Mouse (Mus musculus) heart, adult 11 months (tissue): ENCODE data around the gene Olfr543.
A peak's percentile ranks its signal among the peaks of the same experiment; 100 is the strongest.

Source experiments
- DNase-seq: peaks from one replicate; pipeline ENCODE4 v3.0.0; 2022

Gene Olfr543

DNA sequence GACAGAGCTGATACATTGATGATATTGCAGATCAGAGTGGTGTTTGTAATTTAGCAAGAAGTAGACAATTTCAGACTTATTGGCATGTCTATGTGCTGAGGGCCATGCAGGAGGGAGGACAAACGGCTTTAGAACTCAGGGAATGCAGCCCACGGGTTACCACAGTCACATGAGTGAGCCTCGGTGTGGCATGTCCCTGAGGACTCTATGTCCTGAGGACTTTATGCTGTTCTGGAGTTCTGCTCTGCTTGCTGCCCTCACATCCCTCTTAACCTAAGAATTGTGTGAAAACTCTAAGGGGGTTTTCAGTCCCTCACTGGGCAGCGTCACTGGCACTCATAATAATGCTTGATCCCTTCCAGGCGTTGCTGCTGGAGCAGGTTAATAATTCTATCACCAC, 8.8 kb downstream of the Olfr543 start:
- peak; percentile 73 for DNase-seq

DNA sequence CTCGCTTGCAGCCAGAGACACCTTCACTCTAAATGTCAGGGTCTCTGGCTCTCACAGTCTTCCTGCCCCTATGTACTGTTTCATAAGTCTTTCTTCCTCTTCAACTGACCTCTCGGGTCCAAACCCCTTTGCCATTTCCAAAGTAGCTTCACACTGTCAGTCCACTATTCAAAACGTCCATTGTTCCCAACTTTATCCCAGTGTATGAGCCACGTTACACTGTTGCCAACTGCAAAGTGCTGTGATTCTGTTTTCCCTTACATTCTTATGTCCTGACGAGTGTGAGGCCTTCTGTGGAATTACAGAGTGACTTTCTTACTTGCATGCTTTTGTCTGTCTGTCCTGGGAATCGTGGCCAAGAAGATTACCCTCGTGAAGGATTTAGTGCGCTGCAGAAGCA, 13.9 kb downstream of the Olfr543 start:
- peak; percentile 62 for DNase-seq

DNA sequence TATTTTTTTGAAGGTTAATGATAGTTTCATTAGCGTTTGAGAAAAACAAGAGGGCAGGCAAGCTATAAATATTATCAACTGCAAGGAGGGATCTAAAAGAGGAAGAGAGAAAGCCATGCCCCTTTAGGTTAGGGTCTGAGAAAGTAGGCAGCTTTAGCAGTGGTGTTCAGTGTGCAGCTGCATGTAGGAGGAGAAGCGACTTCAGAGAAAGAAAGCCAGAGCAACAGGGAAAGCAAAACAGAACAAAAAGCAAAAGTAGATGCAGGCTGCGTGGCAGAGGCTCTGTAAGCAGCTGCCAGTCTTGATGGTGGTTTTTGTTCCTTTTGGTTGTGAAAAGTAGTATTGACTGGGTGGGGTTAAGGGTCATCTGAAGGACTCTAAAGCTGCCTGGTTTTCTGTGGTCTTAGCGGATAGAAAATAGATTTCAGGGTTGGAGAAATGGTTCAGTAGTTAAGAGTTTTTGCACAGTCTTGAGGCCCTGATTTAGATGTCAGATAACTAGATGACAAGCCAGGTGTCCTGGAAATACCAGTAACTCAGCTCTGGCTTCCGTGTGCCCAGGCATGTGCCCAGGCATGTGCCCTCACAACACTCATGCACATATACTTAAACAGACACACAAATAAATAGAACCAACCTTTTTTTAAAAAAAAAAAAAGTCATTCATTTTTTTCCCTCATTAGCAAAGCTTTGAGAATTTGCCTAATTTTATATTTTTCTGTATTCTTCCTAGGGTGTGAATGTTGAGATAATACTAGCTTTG, 22.7 kb downstream of the Olfr543 start:
- DNase-seq, result peak; percentile 17

DNA sequence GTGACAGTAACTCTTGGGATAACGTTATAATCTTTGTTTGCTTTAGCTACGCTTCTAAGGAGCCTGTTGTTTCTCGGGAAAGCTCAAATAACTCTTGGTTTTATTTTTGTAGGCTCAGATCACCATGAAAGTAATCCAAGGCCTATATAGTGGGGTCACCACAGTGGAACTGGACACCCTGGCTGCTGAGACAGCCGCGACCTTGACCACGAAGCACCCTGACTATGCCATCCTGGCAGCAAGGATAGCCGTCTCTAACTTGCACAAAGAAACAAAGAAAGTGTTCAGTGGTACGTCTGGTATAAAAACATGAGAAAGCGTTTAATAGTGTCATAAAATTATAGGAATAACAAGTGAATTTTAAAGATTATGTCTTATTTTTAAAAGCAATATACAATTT, 35.0 kb downstream of the Olfr543 start:
- DNase-seq, result peak; percentile 45

DNA sequence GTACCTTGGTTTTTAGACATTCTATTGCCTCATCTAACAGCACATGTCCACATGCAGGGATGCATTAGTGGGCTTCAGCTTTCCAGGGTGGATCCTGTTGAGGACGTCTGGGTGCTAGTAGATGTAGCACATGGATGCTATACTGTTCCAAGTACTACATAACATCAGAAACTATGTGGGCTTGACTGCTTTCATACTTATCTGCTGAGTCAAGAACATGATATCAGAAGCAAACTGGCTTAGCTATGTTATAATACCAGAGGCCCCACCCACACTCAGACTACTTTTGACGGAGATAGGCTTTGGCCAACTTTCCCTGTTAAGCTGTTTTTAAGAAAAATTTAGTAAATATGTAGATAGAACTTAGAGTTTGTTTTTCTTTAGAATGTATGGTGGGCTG, 37.2 kb downstream of the Olfr543 start:
- peak; percentile 65 for DNase-seq

DNA sequence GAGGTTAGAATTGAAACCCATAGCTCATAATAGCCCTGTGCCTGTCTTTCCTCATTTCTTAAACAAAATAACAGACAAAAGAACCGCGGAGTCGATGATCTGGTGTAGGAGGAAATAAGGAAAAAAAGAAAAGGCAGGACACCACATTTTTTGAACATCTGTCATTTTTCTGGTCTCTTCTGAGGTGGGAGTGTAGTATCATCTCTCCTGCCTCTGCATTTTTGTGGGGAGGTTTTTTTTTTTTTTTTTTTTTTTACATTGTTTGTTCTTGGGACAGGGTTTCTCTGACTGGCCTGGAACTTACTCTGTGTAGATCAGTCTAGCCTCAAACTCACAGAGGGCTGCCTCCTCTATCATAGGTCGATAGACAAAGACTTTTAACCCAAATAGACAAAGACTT, 39.0 kb downstream of the Olfr543 start:
- DNase-seq, result no peak

DNA sequence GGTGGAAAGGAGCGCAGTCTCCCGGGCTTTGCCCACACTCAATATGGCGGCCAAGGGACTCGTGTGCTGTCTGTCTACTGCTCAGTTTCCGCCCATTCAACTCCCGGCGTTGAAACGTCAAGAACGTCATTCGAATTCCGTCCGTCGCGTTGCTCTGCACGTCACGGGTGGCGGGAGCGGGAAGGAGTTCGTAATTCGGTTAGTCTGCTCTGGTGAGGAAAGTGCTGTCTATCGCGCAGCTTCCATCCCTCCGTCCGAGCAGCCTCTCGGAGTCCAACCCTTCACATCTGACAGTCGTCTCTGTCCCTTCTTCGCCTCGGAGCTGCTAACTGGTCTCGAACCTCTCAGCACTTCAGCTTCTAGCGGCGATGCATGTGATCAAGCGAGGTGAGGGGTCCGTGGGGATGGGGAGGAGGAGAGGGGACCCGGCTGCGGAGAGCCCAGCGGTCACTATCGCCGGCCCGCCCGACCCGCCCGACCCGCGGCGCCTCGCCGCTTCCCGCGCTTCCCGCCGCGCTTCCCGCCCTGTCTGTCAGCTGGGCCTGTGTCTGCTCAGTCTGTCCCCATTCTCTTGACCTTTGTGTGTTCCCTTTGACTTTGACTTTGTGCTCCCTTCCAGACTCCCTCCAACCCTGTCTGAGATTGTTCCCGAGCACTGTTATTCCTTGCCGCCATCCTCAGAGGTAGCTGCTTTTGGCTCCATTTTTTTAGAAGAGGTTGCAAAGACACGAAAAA, 39.7 kb downstream of the Olfr543 start, which contains the start of gene Rrm1:
Rrm1 (plus strand) TSS at position 39 of the 735 bp plus-strand sequence.
- peak; percentile 99 for DNase-seq

DNA sequence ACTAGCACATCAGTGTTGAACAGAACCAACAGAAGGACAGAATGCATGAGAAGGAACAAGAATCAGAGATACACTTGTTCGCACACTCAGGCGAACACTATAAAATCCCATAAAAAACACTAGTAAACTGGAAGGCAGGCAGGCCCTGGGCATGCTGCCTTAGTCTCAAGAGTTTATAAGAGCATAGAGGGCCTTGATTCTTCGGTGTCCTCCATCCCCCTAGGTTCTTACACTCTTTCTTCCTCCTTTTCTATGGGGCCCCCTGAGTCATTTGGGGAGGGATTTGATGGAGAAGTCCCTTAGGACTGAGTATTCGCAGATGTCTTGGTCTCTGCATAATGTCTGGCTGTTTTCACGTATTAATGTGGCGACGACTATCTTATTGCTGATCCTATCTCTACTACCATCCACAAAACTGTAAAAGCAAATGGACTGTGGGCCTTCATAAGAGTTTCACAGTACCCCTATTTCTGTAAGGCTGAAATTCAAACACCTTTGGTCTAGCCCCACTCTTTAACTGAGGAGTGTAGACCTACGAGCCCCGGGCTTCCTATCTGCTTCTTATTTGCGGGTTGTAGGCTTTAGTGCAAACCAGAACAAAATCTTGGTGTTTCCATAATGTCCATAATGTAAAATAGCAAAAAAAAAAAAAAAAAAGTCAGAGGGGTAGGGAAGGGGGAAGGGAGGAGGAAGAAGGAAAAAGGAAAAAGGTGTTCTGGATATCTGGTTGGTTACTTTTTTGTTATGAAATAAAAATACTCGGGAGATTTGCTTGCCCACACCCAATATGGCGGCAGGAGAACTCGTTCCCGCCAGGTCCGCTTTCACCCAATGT, 40.4 kb downstream of the Olfr543 start:
- peak; percentile 73 for DNase-seq

DNA sequence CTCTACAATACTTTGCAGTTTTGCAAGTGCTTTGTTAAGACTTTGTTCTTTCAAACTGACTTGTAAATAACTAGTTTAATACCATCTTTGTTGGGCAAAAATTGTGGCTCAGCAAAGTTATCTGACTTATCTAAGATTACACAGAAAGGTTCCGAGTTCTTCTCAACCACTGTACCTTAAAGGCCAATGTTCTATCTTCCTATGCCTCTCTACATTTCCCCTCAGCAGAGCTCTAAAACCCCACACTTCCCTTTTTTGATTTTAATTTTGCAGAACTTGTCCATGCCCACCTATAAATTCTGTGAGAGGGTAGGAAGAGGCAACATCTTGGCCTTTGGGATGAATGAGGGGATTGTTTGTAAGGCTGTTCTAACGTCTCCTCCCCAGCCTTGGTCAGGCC, 47.1 kb downstream of the Olfr543 start:
- peak; percentile 55 for DNase-seq
